Mouse (Mus musculus): ENCODE measurements around the gene Bean1.
"Not testable (repeated sequence)": the region's sequence is repeated elsewhere in the genome, so short reads cannot be mapped to it uniquely, and the experiment has no call there.

The Bean1 gene

DNA sequence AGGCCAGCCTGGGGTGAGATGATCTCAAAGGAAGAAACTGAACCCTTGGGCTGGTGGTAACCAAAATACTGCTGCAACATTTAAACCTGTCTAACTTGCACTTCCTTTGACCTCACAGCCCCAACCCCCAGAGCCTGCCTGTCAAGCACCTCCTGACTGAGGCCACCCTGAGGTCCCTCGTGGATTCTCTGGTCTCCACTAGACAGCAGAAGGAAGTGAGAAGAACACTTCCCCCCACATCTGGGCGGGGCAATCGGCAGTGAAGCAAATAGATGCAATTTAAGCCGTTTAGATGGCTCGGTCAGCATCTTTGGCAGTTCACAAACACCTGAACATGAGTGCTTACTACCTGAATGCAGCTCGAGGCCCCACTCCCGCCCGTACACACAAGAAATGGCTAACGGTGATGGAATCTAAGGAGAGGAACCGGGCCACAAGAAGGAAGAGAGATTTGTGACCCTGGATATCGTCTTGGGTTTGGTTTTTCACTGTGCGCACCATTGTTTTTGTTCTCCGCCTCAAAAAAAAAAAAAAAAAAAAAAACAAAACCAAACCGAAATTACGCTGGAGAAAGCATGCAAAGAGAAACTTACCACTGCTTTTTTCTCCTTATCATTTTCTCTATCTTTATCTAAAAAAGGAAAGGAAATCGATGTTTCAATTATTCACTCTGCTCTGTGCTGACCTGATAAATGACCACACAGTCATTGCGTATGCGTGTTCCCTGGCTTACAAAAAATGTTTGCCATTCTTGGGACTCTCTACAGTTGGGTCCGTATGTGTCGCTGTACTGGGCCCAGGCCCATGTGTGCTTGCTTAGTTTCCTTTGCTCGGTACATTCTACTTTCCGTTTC is 77.0 kb downstream of the Bean1 start:
- peak; percentile 39 for DNase-seq

DNA sequence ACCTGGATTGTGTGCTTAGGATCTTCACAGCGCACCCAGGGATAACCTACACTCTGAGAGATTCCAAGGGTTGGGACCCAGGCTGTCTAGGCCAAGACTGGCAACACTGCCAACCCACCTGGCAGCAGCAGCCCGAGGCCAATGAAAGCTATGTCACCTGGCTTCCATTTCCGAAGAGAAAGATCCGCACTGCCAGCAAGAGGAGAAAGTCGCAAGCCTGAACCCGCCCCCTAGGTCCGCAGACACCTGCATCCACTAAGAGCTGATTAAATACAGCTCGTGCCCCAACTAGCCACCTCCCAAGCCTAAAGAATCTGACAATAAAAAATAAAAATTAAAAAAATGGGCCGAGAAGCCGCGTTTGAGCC is 77.7 kb downstream of the Bean1 start:
- DNase-seq: peak; percentile 14

DNA sequence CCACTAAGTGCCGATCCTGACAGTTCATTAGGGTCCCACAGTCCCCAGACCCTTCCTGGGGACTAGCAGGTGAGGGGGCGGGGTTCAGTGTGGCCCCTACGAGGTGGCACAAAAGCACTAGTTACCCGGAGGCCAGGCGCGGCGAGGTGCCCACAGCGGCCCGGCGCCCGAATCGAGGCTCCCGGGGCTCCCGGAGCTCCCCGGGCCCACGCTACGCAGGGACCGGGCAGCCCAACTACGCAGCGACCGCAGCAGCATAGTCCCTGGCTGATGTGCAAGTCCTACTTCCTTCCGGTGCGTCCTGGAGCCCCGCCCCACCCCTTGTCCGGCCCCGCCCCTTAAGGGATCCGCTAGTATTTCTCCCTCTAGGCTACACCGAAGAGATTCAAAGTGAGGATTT is 78.0 kb downstream of the Bean1 start, which contains the start of gene Tk2:
Gene Tk2, minus strand, starts transcription at position 283 of the 400 bp plus-strand sequence.
- DNase-seq: peak; percentile 83

DNA sequence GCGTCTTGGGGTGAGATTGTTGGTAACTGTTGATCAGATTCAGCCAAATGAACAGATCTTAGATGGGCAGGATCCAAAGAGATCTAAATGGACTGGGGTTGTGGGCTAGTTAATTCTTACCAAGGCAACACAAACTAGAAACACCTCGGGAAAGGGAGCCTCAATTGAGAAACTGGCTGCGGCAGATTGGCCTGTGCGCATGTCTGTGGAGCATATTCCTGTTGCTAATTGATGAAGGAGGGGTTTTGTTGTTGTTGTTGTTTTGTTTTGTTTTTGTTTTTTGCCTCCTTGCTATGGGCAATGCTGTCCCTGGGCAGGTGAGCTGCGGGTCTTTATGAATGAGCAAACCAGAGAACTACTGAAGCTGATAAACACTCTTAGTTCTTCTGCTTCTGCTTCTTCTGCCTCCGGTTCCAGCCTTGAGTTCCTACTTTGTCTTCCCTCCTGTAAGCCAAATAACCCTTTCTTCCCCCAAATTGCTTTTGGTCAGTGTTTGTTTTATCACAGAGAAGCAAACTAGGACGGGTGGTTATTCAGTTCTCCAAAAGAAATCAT is 79.3 kb downstream of the Bean1 start:
- DNase-seq: no peak

DNA sequence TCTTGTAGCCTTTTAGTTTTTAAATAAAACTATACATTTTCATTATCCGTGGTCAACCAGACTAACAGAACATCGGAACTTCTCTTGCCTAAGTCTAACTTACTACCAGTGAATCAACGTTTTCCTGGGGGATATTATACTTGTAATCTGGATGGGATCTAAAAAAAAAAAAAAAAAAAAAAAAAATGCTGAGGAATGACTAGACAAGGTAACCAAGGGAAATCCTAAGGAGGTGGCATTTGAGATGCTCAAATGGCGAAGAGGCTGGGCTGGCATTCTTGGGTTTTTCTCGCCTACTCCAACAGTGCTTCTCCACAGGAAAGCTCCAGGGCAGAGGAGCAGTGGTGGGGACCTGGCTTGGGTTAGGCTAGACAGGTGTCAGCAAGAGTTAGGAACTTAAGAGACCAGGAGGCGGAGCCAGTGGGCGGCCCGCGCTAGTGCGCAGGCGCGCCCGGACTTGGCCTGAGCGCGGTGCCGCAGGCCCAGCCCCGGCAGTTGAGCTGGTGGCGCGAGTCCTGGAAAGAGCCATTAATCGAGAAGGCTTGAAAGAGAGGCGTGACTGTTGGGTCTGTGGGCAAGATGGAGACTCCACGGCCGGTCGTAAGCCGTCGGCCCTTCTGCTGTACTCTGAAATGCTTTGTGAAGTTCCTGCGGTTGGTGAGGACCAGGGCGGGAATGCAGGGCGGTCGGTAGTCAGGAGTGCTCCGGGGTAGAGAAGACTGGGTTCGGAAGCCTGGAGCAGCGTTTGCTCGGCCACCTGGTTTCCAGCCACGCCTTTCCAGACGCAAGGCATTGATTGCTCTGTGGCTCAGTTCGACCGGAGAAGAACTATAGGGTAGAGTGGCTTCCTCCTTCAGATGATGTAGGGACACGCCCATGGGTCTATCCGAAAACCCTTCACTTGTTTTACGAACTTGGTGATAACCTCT is 80.5 kb downstream of the Bean1 start, which contains the start of gene Cklf:
Gene Cklf, plus strand, starts transcription at position 423 of the 929 bp plus-strand sequence.
- peak; percentile 86 for DNase-seq

DNA sequence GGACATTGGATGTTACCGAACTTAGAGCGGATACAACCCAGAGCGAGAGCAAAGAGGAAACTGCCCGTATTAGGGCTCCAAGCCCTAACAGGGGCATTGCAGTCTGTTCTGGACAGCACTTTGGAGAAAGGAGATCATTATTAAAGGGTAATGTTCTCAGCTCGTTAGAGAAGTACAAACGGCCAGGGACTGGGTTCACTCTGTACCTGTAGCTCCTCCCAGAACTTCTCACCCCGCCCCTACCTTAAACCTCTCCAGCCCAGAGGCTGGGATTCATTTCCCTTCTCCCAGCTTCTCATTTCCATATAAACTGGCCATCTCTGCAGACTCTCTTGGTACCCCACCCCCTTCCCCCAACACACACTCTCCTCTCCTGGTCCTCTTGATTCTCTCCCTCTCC is 81.2 kb downstream of the Bean1 start:
- DNase-seq: no peak

DNA sequence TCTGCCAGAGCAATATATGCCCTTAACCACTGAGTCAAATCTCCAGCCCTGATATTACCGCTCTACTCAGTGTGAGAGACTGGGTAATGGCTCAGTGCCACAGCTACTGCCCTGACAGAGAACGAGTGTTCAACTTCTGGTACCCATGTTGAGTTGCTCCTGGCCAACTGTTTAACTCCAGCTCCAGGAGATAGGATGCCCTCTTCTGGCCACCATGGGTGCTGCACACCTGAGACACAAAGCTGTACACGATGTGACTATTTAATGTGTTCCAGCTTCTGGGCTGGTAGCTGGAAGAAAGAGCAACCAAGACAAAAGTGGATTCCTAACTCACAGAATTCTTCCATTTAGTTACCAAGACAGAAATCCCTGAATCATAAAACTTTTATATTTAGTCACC is 82.8 kb downstream of the Bean1 start:
- DNase-seq: no peak

DNA sequence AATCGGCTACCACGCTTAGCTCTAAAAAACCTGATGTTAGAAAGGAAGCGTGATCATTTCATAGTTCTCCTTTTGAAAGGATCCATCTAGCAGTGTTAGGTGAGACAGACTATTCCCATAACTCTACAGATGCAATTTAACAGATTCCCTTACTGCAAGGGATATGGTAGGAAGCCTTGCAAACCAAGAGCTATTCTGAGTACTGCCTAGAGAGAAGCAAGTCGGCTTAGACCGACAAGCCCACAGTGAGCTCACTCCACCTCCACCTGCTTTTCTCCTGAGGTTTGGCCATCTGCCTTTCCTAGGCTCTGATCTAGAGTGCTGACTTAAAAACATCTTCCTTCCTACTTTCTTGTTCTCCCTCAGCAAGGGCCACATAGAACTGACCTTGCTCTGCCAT is 91.6 kb downstream of the Bean1 start:
- DNase-seq: not testable (repeated sequence)

DNA sequence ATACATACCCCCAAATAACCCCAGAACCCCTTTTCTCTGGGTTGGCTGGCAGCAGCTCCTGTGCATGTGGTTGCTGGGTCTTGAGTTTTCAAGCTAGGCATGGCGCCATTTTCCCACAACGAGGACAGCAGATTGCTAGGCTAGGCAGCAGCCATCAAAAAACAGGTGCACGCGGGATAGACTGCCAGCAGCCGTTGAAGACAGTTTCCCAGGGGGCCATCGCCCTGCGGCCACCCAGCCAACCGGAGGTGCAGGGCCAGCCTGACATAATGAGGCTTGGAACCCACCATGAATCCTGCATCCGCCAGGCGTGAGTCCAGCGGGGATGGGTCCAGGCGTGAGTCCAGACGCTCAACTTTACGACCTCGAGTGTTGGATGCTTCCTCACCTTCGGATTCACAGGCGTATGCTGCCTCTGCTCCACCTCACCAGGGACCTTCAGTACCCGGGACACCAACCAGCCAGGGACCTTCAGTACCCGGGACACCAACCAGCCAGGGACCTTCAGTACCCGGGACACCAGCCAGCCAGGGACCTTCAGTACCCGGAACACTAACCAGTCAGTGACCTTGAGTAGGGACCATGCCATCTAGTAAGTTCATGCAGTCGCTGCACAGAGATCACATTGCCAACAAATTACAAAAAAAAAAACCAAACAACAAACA is 94.2 kb downstream of the Bean1 start:
- DNase-seq: not testable (repeated sequence)

DNA sequence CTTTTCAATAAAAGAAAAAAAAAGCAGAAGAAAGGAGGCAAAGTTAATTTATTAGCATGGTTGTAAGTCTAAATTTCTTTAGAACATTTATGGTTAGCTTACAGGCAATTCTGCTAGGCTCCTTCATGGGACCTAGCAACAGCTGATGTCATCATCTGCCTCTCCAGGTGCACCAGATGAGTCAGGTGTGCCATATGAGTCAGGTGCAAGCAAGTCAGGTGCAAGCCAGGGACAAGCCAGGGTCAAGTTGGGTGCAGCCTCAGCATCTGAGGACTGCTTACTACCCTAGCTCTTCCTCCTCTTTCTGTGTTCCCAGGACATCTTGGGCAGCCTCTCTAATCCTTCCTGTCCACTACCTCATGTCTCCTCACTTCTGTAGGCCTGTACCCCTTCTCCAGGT is 98.1 kb downstream of the Bean1 start:
- no peak for DNase-seq
